Mouse (Mus musculus) cerebellum, adult 11 months (tissue): ENCODE data around the gene Cass4.

Experiments used
- DNase-seq: peaks from one replicate; pipeline ENCODE4 v3.0.0; 2022

The Cass4 gene

GRCm38 (mm10) chr2:172393391-172394051 lies at the start of gene Cass4:
TSS of gene Cass4 (plus strand) at chr2:172393794.
- DNase-seq = no peak

GRCm38 (mm10) chr2:172344669-172345068 lies 48.9 kb upstream of the Cass4 start:
- peak; percentile 6 for DNase-seq

GRCm38 (mm10) chr2:172345258-172345738 lies 48.3 kb upstream of the Cass4 start, which contains the start of gene Fam210b:
TSS of gene Fam210b (plus strand) at chr2:172345565.
- DNase-seq = peak; percentile 93

- peak; percentile 40 for DNase-seq
These were observed 47.3 kb upstream of the Cass4 start for GRCm38 (mm10) chr2:172346034-172346929.

GRCm38 (mm10) chr2:172346933-172347611 lies 46.5 kb upstream of the Cass4 start:
- no peak for DNase-seq

GRCm38 (mm10) chr2:172348297-172348950 lies 45.2 kb upstream of the Cass4 start:
- DNase-seq = no peak

GRCm38 (mm10) chr2:172349776-172350175 lies 43.8 kb upstream of the Cass4 start:
- no peak for DNase-seq

GRCm38 (mm10) chr2:172350773-172351172 lies 42.8 kb upstream of the Cass4 start:
- DNase-seq = no peak

GRCm38 (mm10) chr2:172353218-172353617 lies 40.4 kb upstream of the Cass4 start:
- no peak for DNase-seq

- no peak for DNase-seq
These were observed 38.8 kb upstream of the Cass4 start for GRCm38 (mm10) chr2:172354761-172355160.

GRCm38 (mm10) chr2:172355833-172356232 lies 37.8 kb upstream of the Cass4 start:
- DNase-seq = no peak

- DNase-seq = no peak
These were observed 30.4 kb upstream of the Cass4 start for GRCm38 (mm10) chr2:172363176-172363575.

GRCm38 (mm10) chr2:172370411-172371223 lies 23.0 kb upstream of the Cass4 start, which contains the start of the genes Aurka and Cstf1:
TSS of gene Aurka (minus strand) at chr2:172370535.
TSS of gene Cstf1 (plus strand) at chr2:172370681.
- peak; percentile 94 for DNase-seq

GRCm38 (mm10) chr2:172371258-172371657 lies 22.3 kb upstream of the Cass4 start:
- DNase-seq = no peak

GRCm38 (mm10) chr2:172376551-172376950 lies 17.0 kb upstream of the Cass4 start:
- no peak for DNase-seq

- DNase-seq = no peak
These were observed 16.5 kb upstream of the Cass4 start for GRCm38 (mm10) chr2:172376999-172377515.

- DNase-seq = no peak
These were observed 15.3 kb upstream of the Cass4 start for GRCm38 (mm10) chr2:172378332-172378731.

- DNase-seq = no peak
These were observed 13.1 kb upstream of the Cass4 start for GRCm38 (mm10) chr2:172380513-172380912.

- no peak for DNase-seq
These were observed 12.3 kb upstream of the Cass4 start for GRCm38 (mm10) chr2:172381341-172381740.

- no peak for DNase-seq
These were observed 11.7 kb upstream of the Cass4 start for GRCm38 (mm10) chr2:172381898-172382297.

GRCm38 (mm10) chr2:172384715-172385114 lies 8.9 kb upstream of the Cass4 start:
- no peak for DNase-seq
